Mouse (Mus musculus) CH12.LX (cell line): ENCODE measurements at regions not wholly inside any gene's neighbourhood (a gene's known extent, or its start where the extent isn't known, plus 50 kb on each side); places are given as distances from the start of the nearest gene placed in this dataset.

Experiments used
- DNase-seq: peaks from one replicate; pipeline ENCODE4 v3.0.0-alpha.2; 2013; ENCODE audit errors: extremely low read depth
- H3K27ac ChIP-seq: 2 replicates; pipeline ENCODE4 v1.5.1; 2012; ENCODE audit warnings: low read depth, mild to moderate bottlenecking, control low read depth, moderate library complexity; ENCODE audit not compliant: insufficient read depth
- H3K27me3 ChIP-seq: replicated peaks from 2 replicates; pipeline ENCODE3; 2012; ENCODE audit warnings: inconsistent platforms
- H3K36me3 ChIP-seq, 2 experiments: replicated peaks in 1 of 2; 2 replicates each; pipeline versions ENCODE3 to v1.6.1; 2012; ENCODE audit warnings: inconsistent platforms in 1 of 2, low read length in 1 of 2, mild to moderate bottlenecking in 1 of 2, mixed read lengths in 1 of 2, moderate library complexity in 1 of 2; ENCODE audit not compliant: control insufficient read depth in 1 of 2, insufficient read depth in 1 of 2
- H3K4me1 ChIP-seq, 2 experiments: 2 replicates each; pipeline ENCODE4 v1.6.1; 2012; ENCODE audit warnings: inconsistent platforms in 1 of 2, moderate library complexity in 1 of 2; ENCODE audit not compliant: insufficient read depth in 2 of 2, control insufficient read depth in 1 of 2
- H3K4me2 ChIP-seq: 2 replicates; pipeline ENCODE4 v1.6.1; 2012; ENCODE audit warnings: low read depth, mild to moderate bottlenecking, control low read depth; ENCODE audit not compliant: poor library complexity, insufficient read depth, severe bottlenecking
- H3K4me3 ChIP-seq, 3 experiments: fragments of 150-350 bp in 1 of 3; sonication (generic) in 1 of 3; replicated peaks in 1 of 3; 2 replicates each; pipeline versions ENCODE3 to v1.5.1; 2011 to 2012; ENCODE audit warnings: low read depth in 2 of 3, low read length in 2 of 3, mild to moderate bottlenecking in 2 of 3, moderate library complexity in 2 of 3, control low read depth in 1 of 3, improper control_type of control experiment in 1 of 3, inconsistent platforms in 1 of 3, mixed read lengths in 1 of 3; ENCODE audit not compliant: poor library complexity in 1 of 3
- H3K79me2 ChIP-seq: replicated peaks from 2 replicates; pipeline ENCODE4 v1.6.1; 2012; ENCODE audit warnings: mild to moderate bottlenecking, moderate library complexity; ENCODE audit not compliant: control insufficient read depth, poor library complexity, insufficient read depth, severe bottlenecking; ENCODE audit errors: extremely low read depth
- H3K9ac ChIP-seq: 2 replicates; pipeline ENCODE4 v1.6.1; 2012; ENCODE audit warnings: low read depth, mild to moderate bottlenecking, control low read depth, moderate library complexity; ENCODE audit not compliant: insufficient read depth
- H3K9me3 ChIP-seq: replicated peaks from 2 replicates; pipeline ENCODE3; 2012; ENCODE audit warnings: low read length, inconsistent platforms, mixed read lengths
- CHD1 ChIP-seq: IDR thresholded peaks from 2 replicates; pipeline ENCODE4 v1.6.1; 2012; ENCODE audit warnings: low read depth, low read length, improper control_type of control experiment, inconsistent platforms
- EP300 ChIP-seq: IDR thresholded peaks from 2 replicates; pipeline ENCODE4 v1.6.1; 2011; ENCODE audit warnings: low read length, improper control_type of control experiment
- ETS1 ChIP-seq: conservative IDR thresholded peaks from 2 replicates; pipeline ENCODE4 v1.6.1; 2012; ENCODE audit warnings: low read depth, mild to moderate bottlenecking, inconsistent platforms, low read length, improper control_type of control experiment, moderate library complexity
- GABPA ChIP-seq: IDR thresholded peaks from 2 replicates; pipeline ENCODE4 v1.6.1; 2012; ENCODE audit warnings: low read depth, low read length, improper control_type of control experiment, inconsistent platforms; ENCODE audit not compliant: insufficient replicate concordance
- JUND ChIP-seq: conservative IDR thresholded peaks from 2 replicates; pipeline ENCODE4 v1.6.1; 2011; ENCODE audit warnings: low read depth, low read length, improper control_type of control experiment
- KAT2A ChIP-seq: IDR thresholded peaks from 2 replicates; pipeline ENCODE4 v1.6.1; 2012; ENCODE audit warnings: low read length, improper control_type of control experiment, inconsistent platforms; ENCODE audit not compliant: insufficient replicate concordance
- MAFK ChIP-seq: IDR thresholded peaks from 2 replicates; pipeline ENCODE4 v1.6.1; 2011; ENCODE audit warnings: low read length, improper control_type of control experiment; ENCODE audit not compliant: insufficient replicate concordance
- MXI1 ChIP-seq: IDR thresholded peaks from 2 replicates; pipeline ENCODE4 v1.6.1; 2011; ENCODE audit warnings: mild to moderate bottlenecking, low read depth, low read length, improper control_type of control experiment
- MYC ChIP-seq: IDR thresholded peaks from 2 replicates; pipeline ENCODE4 v1.6.1; 2011; ENCODE audit warnings: low read depth, mild to moderate bottlenecking, improper control_type of control experiment, low read length
- NELFE ChIP-seq: IDR thresholded peaks from 2 replicates; pipeline ENCODE4 v1.6.1; 2011; ENCODE audit warnings: low read depth, low read length, improper control_type of control experiment
- NRF1 ChIP-seq: IDR thresholded peaks from 2 replicates; pipeline ENCODE4 v1.6.1; 2014; ENCODE audit warnings: low read depth, mild to moderate bottlenecking, inconsistent platforms, low read length, improper control_type of control experiment, moderate library complexity
- PAX5 ChIP-seq: IDR thresholded peaks from 2 replicates; pipeline ENCODE4 v1.6.1; 2012; ENCODE audit warnings: low read length, inconsistent platforms, mixed read lengths
- POLR2AphosphoS2 ChIP-seq: IDR thresholded peaks from 2 replicates; pipeline ENCODE4 v1.6.1; 2011; ENCODE audit warnings: low read depth, low read length, improper control_type of control experiment
- RAD21 ChIP-seq: IDR thresholded peaks from 2 replicates; pipeline ENCODE4 v1.6.1; 2011; ENCODE audit warnings: low read depth, mild to moderate bottlenecking, low read length, improper control_type of control experiment, moderate library complexity
- SMC3 ChIP-seq: IDR thresholded peaks from 2 replicates; pipeline ENCODE4 v1.6.1; 2011; ENCODE audit warnings: low read depth, low read length, improper control_type of control experiment
- TCF12 ChIP-seq: IDR thresholded peaks from 2 replicates; pipeline ENCODE4 v1.6.1; 2014; ENCODE audit warnings: low read depth, mild to moderate bottlenecking, inconsistent platforms, low read length, improper control_type of control experiment
- UBTF ChIP-seq: IDR thresholded peaks from 2 replicates; pipeline ENCODE4 v1.6.1; 2012; ENCODE audit warnings: low read depth, mild to moderate bottlenecking, inconsistent platforms, low read length, improper control_type of control experiment, moderate library complexity
- USF2 ChIP-seq: conservative IDR thresholded peaks from 2 replicates; pipeline ENCODE4 v1.6.1; 2011; ENCODE audit warnings: low read depth, low read length, improper control_type of control experiment
- ZC3H11A ChIP-seq: IDR thresholded peaks from 2 replicates; pipeline ENCODE4 v1.6.1; 2012; ENCODE audit warnings: low read depth, mild to moderate bottlenecking, inconsistent platforms, low read length, improper control_type of control experiment
- ZKSCAN1 ChIP-seq: IDR thresholded peaks from 2 replicates; pipeline ENCODE4 v1.6.1; 2012; ENCODE audit warnings: low read depth, inconsistent platforms, low read length, improper control_type of control experiment, borderline replicate concordance
- ZNF384 ChIP-seq: IDR thresholded peaks from 2 replicates; pipeline ENCODE4 v1.6.1; 2012; ENCODE audit warnings: low read depth, low read length, improper control_type of control experiment, inconsistent platforms
- dilution Hi-C: fragments of 300-500 bp; cut with MboI; formaldehyde crosslinking; loops from 2 replicates; pipeline ENCODE4 v1.14.3; 2020; ENCODE audit warnings: low sequenced_read_pairs; ENCODE audit not compliant: extremely low pct_unique_long_range_greater_than_20kb, extremely low pct_ligation_motif_present
- in situ Hi-C: fragments of 300-500 bp; cut with MboI; formaldehyde crosslinking; loops from 3 replicates; pipeline ENCODE4 v1.14.3; 2019; ENCODE audit warnings: low sequenced_read_pairs, low pct_ligation_motif_present, low pct_unique_long_range_greater_than_20kb, mixed read lengths

- TF ChIP-seq NRF1 (no peak), ETS1 (no peak), TCF12 (no peak), UBTF (no peak), JUND (no peak), MYC (no peak), NELFE (no peak), ZC3H11A (no peak)
- H3K4me1 ChIP-seq: no peaks in the 10 kb centered on the region
- in situ Hi-C loops (no loop called here), dilution Hi-C loops (no loop called here)
- no peaks in the 10 kb centered on the region for H3K27me3 ChIP-seq
- no peak overlapping the region for H3K27ac ChIP-seq
- no peak for DNase-seq
- no peaks in the 10 kb centered on the region for H3K9me3 ChIP-seq
- no peak overlapping the region for H3K9ac ChIP-seq
- no peak overlapping the region for H3K4me2 ChIP-seq
- no peak overlapping the region for H3K4me3 ChIP-seq
- no peaks in the 10 kb centered on the region for H3K79me2 ChIP-seq
- no peaks in the 10 kb centered on the region for H3K36me3 ChIP-seq
Observed at GRCm38 (mm10) chr3:60768996-60769395, 233.6 kb upstream of the P2ry1 start.

DNA sequence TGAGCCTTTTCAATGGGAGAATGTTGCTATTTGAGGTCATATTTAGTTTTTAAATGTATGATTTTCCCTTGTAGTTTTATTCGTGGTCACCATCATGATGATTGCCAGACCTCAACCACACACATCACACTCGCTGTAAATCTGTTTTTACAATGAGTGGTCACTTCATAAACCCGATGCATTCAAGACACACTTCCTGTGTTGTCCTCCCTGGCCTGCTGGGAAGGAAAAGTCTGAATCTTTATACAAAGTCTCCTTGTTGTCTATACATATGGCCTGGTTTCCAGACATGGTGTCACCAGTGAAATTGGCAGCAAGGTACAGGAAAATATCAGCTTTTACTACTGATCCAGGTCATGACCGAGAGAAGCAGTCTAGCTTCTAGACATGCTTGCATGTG, 230.7 kb upstream of the P2ry1 start:
- H3K36me3 ChIP-seq: no peaks in the 10 kb centered on the region
- H3K9me3 ChIP-seq: no peaks in the 10 kb centered on the region
- no peaks in the 10 kb centered on the region for H3K79me2 ChIP-seq
- DNase-seq: no peak
- no peak overlapping the region for H3K4me3 ChIP-seq
- H3K9ac ChIP-seq: no peak overlapping the region
- H3K27ac ChIP-seq: no peak overlapping the region
- H3K4me2 ChIP-seq: no peak overlapping the region
- no peaks in the 10 kb centered on the region for H3K4me1 ChIP-seq
- no peak for TF ChIP-seq POLR2AphosphoS2
- TF ChIP-seq NELFE: no peak
- no peak for TF ChIP-seq CHD1
- TF ChIP-seq ZNF384: no peak
- no peak for TF ChIP-seq MYC
- no peak for TF ChIP-seq USF2
- TF ChIP-seq EP300: no peak
- TF ChIP-seq ZKSCAN1: no peak
- no peak for TF ChIP-seq KAT2A
- TF ChIP-seq PAX5: no peak
- TF ChIP-seq MXI1: no peak
- no peak for TF ChIP-seq RAD21
- no peak for TF ChIP-seq SMC3
- no peak for TF ChIP-seq MAFK
- no peak for TF ChIP-seq TCF12
- no peak for TF ChIP-seq GABPA
- dilution Hi-C loops (no loop called here), in situ Hi-C loops (no loop called here)
- no peaks in the 10 kb centered on the region for H3K27me3 ChIP-seq
